Mouse (Mus musculus) ES-Bruce4 (cell line): ENCODE measurements around the gene Desi1. TPM values are rescaled to one million over a fixed set of nuclear protein-coding genes. Genes with fewer than 3 reads are reported as not detected.
A peak's percentile ranks its signal among the peaks of the same experiment; 100 is the strongest.

ENCODE experiments used
- H3K27ac ChIP-seq: 2 replicates; pipeline ENCODE4 v1.5.1; 2012; ENCODE audit warnings: low read length, inconsistent platforms; ENCODE audit not compliant: insufficient read depth
- H3K27me3 ChIP-seq: 2 replicates; pipeline ENCODE4 v1.6.1; 2012; ENCODE audit warnings: mild to moderate bottlenecking, low read length, inconsistent platforms; ENCODE audit not compliant: control insufficient read depth, poor library complexity, insufficient read depth, severe bottlenecking
- H3K36me3 ChIP-seq: 2 replicates; pipeline ENCODE4 v1.6.1; 2012; ENCODE audit warnings: inconsistent platforms, mild to moderate bottlenecking, low read length, moderate library complexity; ENCODE audit not compliant: control insufficient read depth, poor library complexity, insufficient read depth, severe bottlenecking
- H3K4me1 ChIP-seq: one replicate; pipeline ENCODE4 v1.8.1; 2011; ENCODE audit warnings: low read length; ENCODE audit not compliant: control insufficient read depth, insufficient read depth
- H3K4me3 ChIP-seq: 2 replicates; pipeline ENCODE4 v1.5.1; 2011; ENCODE audit warnings: low read depth, mild to moderate bottlenecking, low read length
- H3K9ac ChIP-seq: 2 replicates; pipeline ENCODE4 v1.6.1; 2012; ENCODE audit warnings: low read depth, mild to moderate bottlenecking, inconsistent platforms; ENCODE audit not compliant: poor library complexity, severe bottlenecking
- H3K9me3 ChIP-seq: replicated peaks from 2 replicates; pipeline ENCODE4 v1.6.1; 2012; ENCODE audit warnings: mild to moderate bottlenecking, low read length, inconsistent platforms; ENCODE audit not compliant: control insufficient read depth, poor library complexity, insufficient read depth, severe bottlenecking
- CTCF ChIP-seq: IDR thresholded peaks from one replicate; pipeline ENCODE4 v1.8.1; 2011; ENCODE audit warnings: low read depth, low read length
- EP300 ChIP-seq: IDR thresholded peaks from 2 replicates; pipeline ENCODE4 v1.6.1; 2011; ENCODE audit warnings: low read depth, low read length; ENCODE audit not compliant: insufficient read depth
- POLR2A ChIP-seq: IDR thresholded peaks from one replicate; pipeline ENCODE4 v1.8.1; 2011; ENCODE audit warnings: low read length; ENCODE audit not compliant: insufficient read depth
- polyA plus RNA-seq: library from polyadenylated mRNA; stranded (reverse); fragments of >200 nt; gene quantifications from 2 replicates; pipeline ENCODE4 v1.2.4, GENCODE M21; 2011; ENCODE audit warnings: low read depth; ENCODE audit not compliant: missing spikeins, insufficient read depth, insufficient read length

Gene Desi1
- polyA plus RNA-seq, 1 experiment, result 45.9 TPM

DNA sequence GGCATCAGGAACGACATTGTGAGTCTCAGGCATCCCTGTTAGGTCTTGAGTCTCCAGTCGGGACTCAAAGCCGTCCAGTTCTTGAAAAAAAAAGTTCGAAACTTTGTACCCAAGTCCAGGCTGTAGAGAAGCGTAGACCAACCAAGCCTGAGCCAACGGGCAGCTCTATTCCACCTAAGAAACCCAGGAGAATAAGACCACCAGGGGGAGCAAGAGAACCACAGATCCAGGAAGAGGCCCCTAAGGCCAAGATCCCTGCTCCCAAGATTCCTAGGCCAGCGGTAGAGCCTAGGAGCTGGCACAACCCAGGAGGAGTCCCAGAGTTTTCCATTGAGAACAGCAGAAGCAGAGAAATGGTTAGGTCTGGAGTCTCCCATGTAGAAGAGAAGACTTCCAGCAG lies 31.8 kb upstream of the Desi1 start:
- Histone ChIP-seq H3K9ac (0 out of 2 replicates have a peak overlapping the region, but pooled peaks have one; percentile 7), H3K27me3 (peaks cover 10% of the 10 kb centered on the region), H3K27ac (no peak overlapping the region), H3K4me3 (no peak overlapping the region), H3K4me1 (no peaks in the 10 kb centered on the region), H3K9me3 (no peaks in the 10 kb centered on the region; the same call in 1 of the 2 replicates), H3K36me3 (no peaks in the 10 kb centered on the region)
- TF ChIP-seq EP300 (no peak), CTCF (peak; percentile 71)

GRCm38 (mm10) chr15:82063909-82064308 lies 30.2 kb upstream of the Desi1 start:
- no peaks in the 10 kb centered on the region for H3K9me3 ChIP-seq
- no peak for TF ChIP-seq EP300
- TF ChIP-seq POLR2A, result no peak
- no peak for TF ChIP-seq CTCF
- peaks cover 6% of the 10 kb centered on the region for H3K27me3 ChIP-seq
- no peak overlapping the region for H3K9ac ChIP-seq
- no peak overlapping the region for H3K4me3 ChIP-seq
- no peak overlapping the region for H3K27ac ChIP-seq
- no peaks in the 10 kb centered on the region for H3K4me1 ChIP-seq
- H3K36me3 ChIP-seq, result no peaks in the 10 kb centered on the region

DNA sequence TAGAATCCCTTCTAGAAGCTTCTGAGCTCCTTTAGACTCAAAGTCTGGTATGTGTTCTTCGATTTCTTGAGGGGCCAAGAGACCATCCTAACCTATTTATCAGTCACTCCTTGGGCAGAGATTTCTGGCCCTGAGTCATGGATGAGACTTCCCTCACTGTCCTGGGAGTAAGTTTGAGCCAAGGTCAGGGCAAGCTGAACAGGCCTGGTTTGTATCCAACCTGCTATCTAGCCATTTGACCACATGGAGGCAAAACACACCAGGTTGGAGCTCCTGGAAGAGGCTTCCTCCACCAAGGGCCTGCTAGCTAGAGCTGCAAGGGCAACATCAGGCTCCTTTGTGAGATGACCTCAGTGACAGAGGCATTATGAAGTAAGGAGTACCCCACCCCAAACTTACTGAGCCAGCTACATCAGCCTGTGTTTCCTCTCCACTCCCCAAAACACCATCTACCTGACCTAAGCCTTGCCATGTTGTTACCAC lies 25.1 kb upstream of the Desi1 start, which contains the start of gene 4930407I10Rik:
Gene 4930407I10Rik, plus strand, starts transcription at position 433 of the 483 bp plus-strand sequence.
- H3K4me3 ChIP-seq, result no peak within 1 kb of the TSS
- TF ChIP-seq CTCF (no peak), EP300 (no peak), POLR2A (no peak)
- H3K27ac ChIP-seq, result no peak within 1 kb of the TSS
- peaks cover 6% of the 10 kb centered on the region for H3K27me3 ChIP-seq
- no peaks in the 10 kb centered on the region for H3K9me3 ChIP-seq
- H3K36me3 ChIP-seq, result no peaks in the 10 kb centered on the region
- no peaks in the 10 kb centered on the region for H3K4me1 ChIP-seq
- H3K9ac ChIP-seq, result no peak within 1 kb of the TSS

- TF ChIP-seq EP300, result no peak
- no peak for TF ChIP-seq POLR2A
- TF ChIP-seq CTCF, result no peak
- H3K27me3 ChIP-seq, result no peaks in the 10 kb centered on the region
Measured at GRCm38 (mm10) chr15:82052544-82052943, 18.9 kb upstream of the Desi1 start.

GRCm38 (mm10) chr15:82047080-82047883 lies 13.6 kb upstream of the Desi1 start, which contains the start of gene Snu13:
Snu13 (minus strand) TSS chr15:82047598.
- TF ChIP-seq EP300, result no peak
- peak; percentile 49 for TF ChIP-seq POLR2A

More at GRCm38 (mm10) chr15:82052544-82052943, 18.9 kb upstream of the Desi1 start:
- Histone ChIP-seq H3K9ac (no peak overlapping the region), H3K36me3 (no peaks in the 10 kb centered on the region), H3K27ac (no peak overlapping the region), H3K4me1 (no peaks in the 10 kb centered on the region), H3K9me3 (no peaks in the 10 kb centered on the region), H3K4me3 (no peak overlapping the region)

More at GRCm38 (mm10) chr15:82047080-82047883, 13.6 kb upstream of the Desi1 start, which contains the start of gene Snu13:
- peaks cover 2% of the 10 kb centered on the region for H3K4me1 ChIP-seq
- no peaks in the 10 kb centered on the region for H3K27me3 ChIP-seq
- peaks cover 21% of the 10 kb centered on the region for H3K36me3 ChIP-seq
- H3K9me3 ChIP-seq, result no peaks in the 10 kb centered on the region
- H3K9ac ChIP-seq, result peak within 1 kb of the TSS; percentile 93
- peak within 1 kb of the TSS; percentile 95 for H3K4me3 ChIP-seq
- H3K27ac ChIP-seq, result peak within 1 kb of the TSS; percentile 27; the same call in 1 of the 2 replicates
